Mouse (Mus musculus): ENCODE results near the gene St3gal6.
A peak's percentile ranks its signal among the peaks of the same experiment; 100 is the strongest.
"Not testable (repeated sequence)": the region's sequence is repeated elsewhere in the genome, so short reads cannot be mapped to it uniquely, and the experiment has no call there.

Gene St3gal6

GRCm38 (mm10) chr16:58476363-58476762 is 47.7 kb downstream of the St3gal6 start:
- DNase-seq (ENCODE audit: low spot score in 2 of 2) = no peak

GRCm38 (mm10) chr16:58475544-58476154 is 48.4 kb downstream of the St3gal6 start:
- DNase-seq (ENCODE audit: low spot score in 2 of 2) = no peak

- DNase-seq (ENCODE audit: low spot score in 2 of 2) = no peak
These were observed 49.2 kb downstream of the St3gal6 start for GRCm38 (mm10) chr16:58474875-58475274.

GRCm38 (mm10) chr16:58470841-58471240 is 53.2 kb downstream of the St3gal6 start:
- no peak for DNase-seq (ENCODE audit: low spot score in 2 of 2)

DNA sequence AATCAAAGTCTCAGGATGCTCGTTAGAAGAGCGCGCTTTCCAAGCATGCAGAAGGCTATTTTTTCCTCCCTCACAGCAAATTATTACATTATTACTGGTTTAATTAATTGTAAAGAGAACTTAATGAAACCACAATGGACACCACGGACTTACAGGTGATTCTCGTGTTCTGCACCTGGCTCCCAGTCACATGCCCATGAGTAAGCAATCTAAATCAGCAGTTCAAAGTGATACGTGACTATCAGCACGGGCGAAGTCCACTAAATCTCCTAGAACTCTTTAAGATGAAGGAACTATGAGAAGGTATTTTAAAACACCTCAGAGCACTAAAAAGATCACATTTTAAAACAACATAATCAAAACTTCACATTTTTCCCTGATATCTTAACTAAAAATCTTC is 54.0 kb downstream of the St3gal6 start:
- DNase-seq (ENCODE audit: low spot score in 2 of 2) = no peak

GRCm38 (mm10) chr16:58465412-58465811 is 58.6 kb downstream of the St3gal6 start:
- DNase-seq (ENCODE audit: low spot score in 2 of 2) = no peak

GRCm38 (mm10) chr16:58464051-58464450 is 60.0 kb downstream of the St3gal6 start:
- no peak for DNase-seq (ENCODE audit: low spot score in 2 of 2)

- no peak for DNase-seq (ENCODE audit: low spot score in 2 of 2)
These were observed 61.5 kb downstream of the St3gal6 start for GRCm38 (mm10) chr16:58462519-58462918.

DNA sequence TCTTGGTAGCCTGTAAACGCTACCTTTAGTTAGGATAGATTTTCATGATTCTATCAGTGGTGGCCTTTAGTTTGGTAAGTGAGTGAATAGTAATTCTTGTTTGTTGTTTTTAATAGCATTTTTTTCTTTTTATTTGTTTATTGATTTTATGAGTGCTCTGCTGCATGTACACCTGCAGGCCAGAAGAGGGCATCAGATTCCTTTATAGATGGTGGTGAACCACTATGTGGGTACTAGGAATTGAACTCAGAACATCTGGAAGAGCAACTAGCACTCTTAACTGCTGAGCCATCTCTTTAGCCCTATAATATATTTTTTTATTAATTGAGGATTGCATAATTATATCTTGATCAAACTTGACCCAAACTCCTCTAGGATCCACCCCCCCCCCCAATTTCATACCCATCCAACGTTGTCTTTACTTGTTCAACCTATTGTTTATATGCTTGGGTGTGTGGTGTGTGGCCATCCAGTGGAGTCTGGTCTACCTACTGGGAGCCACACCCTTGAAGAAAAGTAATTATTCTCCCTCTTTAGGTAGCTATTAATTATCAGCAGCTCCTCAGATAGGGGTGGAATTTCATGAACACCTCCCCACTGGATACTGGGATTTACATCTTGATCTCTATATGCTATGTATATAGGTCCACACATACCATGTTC is 62.1 kb downstream of the St3gal6 start:
- no peak for DNase-seq (ENCODE audit: low spot score in 2 of 2)

DNA sequence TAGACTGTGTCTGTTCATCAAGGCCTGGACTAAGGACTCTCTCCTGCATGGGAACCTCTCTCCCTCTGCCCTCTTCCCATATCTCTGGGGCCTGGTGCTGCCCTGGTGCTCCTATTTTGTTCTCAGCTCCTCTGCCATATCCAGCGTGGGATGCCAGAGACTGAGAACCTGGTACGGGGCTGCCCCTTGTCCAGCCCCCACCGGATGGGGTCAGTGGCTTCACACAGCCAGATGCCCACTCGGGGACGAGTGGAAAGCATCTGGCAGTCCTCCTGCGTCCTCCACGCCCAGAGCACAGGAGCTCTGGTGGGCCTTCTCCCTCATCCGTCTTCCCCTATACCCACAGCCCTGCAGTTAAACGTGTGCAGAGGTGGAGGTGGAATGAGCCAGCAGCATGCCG is 63.7 kb downstream of the St3gal6 start:
- DNase-seq (ENCODE audit: low spot score in 2 of 2) = no peak

- not testable (repeated sequence) for DNase-seq (ENCODE audit: low spot score in 2 of 2)
These were observed 64.1 kb downstream of the St3gal6 start for GRCm38 (mm10) chr16:58459966-58460365.

DNA sequence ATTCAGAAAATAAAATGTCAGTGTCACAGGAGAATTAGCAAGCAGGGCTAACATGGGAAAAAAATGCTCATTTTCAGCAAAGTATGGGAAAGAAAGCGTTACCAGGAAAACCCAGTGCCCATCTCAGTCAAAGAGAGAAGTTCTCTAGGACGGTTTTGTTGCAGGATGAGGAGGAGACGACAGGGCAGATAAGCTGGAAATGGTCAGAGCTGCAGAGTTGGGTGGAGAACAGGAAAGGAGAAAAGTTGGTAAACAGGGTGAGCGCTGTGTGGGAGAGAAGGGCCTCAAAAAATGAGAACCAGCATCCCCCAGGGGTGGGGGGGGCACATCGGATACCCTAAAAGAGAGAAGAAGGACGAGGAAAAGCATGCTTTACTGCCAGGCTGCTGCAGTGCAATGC is 67.1 kb downstream of the St3gal6 start:
- DNase-seq (ENCODE audit: low spot score in 2 of 2) = no peak

GRCm38 (mm10) chr16:58456445-58456844 is 67.6 kb downstream of the St3gal6 start:
- DNase-seq (ENCODE audit: low spot score in 2 of 2) = no peak

GRCm38 (mm10) chr16:58455118-58455517 is 68.9 kb downstream of the St3gal6 start:
- no peak for DNase-seq (ENCODE audit: low spot score in 2 of 2)

DNA sequence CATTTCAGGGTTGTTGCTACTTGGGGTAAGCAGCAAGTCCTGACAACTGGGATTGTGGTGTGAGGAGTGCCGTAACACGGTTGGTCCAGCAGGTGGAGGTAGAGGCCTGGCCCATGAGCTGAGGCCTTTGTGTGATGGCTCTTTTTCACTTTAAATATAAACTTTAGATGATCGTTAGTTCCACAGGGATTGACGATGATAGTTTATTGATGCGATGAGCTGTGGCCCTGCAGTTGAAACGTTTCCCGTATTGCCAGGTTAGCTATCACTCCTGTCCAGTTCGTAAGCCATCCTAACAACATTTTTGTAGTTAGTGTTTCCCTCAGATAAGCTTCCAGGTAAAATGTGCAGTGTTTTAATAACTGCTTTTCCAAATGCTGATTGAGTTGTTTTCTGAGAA is 69.4 kb downstream of the St3gal6 start:
- DNase-seq (ENCODE audit: low spot score in 2 of 2) = peak; percentile 24 to 44

DNA sequence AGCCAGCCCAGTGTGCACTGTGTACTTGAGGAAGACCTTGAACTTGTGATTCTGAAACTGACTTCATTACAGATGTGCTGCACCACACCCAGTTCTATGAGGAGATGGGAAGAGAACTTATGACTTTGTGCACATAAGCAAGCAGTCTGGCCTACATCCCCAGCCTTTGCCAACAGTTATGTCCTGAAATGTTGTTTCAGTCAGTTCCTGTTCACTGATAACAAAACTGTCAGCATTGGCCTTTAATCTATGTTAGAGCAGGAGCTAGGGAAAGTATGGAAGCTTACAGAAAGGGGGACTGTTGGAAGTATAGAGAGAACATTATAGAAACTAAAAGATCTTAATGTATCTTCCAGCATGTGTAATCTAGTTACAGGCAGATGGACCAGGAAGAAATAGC is 70.2 kb downstream of the St3gal6 start:
- DNase-seq (ENCODE audit: low spot score in 2 of 2) = no peak

DNA sequence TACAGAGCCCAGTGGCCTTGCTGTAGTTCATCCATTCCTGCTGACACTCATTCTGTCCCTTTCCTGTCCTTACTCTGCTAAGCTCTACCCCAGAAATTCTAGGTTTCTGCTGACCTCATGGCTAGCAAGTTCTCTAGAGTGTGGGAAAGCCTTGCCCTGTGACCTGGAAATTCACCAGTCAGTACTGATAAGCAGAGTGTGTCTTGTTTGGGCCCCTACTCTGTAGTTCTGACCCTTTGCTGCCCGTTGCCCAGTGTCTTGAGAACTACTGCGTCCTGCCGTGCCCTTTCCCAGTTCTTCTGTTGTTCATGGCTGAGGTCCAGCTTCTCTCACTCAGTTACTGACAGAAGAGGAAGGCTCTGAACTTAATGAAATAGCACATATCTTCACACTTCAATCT is 70.9 kb downstream of the St3gal6 start:
- no peak for DNase-seq (ENCODE audit: low spot score in 2 of 2)

DNA sequence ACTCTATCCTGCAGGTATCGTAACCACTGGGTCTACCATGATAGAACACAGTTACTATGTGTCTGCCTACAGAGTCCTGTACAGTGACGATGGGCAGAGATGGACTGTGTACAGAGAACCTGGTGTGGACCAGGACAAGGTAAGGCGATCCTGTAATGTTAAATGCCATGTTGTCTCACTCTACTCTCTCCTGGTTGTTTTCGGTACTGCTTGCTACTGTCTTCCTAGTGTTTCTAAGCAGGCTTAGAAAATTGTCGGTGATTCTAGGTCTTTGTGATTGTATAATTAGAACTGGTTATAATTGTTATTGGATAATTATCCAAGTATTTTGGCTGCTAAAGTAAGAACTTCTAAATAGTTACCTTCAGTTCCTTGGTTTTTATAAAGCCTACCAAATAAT is 72.4 kb downstream of the St3gal6 start:
- no peak for DNase-seq (ENCODE audit: low spot score in 2 of 2)

DNA sequence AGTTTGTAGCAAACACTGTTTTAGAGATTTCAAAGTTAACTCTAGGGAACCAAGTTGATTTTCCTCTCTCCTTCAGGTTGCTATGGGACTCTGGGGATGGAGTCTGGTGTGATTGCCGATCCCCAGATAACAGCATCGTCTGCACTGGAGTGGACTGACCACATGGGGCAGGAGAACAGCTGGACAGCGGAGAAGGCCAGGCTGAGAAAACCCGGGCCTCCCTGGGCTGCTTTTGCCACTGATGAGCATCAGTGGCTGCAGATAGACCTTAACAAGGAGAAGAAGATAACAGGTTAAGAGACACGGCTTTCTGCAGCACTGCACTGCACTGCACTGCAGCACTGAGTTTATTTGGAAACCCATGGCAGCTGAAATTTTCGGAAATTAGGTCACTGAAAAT is 73.4 kb downstream of the St3gal6 start:
- no peak for DNase-seq (ENCODE audit: low spot score in 2 of 2)

DNA sequence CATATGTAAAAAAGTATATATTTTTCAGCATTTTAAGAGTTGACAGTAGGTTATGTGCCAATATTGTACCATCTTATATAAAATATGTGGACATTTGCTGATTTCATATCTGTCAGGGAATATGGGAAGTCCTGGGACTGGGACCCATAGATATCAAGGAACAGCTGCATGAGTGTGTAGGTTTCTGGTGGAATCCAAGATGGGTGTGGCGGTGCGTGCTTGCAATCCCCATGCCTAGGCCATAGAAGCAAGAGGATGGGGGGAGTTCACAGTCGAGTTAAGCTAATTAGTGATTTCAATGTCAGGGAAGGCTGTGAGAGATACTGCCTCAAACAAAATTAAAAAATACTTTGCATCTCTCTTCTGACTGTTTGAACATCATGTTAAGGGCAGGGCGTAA is 75.0 kb downstream of the St3gal6 start:
- no peak for DNase-seq (ENCODE audit: low spot score in 2 of 2)

GRCm38 (mm10) chr16:58446281-58447259 is 77.5 kb downstream of the St3gal6 start:
- DNase-seq (ENCODE audit: low spot score in 2 of 2) = no peak

DNA sequence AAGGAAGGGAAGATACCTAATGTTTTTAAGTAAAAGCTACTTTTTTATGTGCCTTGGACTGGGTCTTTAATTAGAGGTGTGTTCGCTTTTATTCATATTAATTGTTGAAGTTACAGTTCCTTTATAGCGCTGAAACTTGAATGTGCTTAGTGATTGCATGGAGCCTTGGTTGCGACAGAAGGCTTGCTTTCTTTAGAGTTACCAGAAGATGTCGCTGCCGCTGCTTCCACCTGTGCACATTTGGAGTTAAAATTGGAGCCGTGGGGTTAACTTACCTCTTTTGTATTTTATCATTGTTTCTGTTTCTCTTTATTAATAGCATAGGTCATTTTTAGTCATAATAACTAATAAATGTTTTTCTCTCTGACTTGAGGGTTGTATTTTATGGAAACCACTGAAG is 79.3 kb downstream of the St3gal6 start:
- no peak for DNase-seq (ENCODE audit: low spot score in 2 of 2)

DNA sequence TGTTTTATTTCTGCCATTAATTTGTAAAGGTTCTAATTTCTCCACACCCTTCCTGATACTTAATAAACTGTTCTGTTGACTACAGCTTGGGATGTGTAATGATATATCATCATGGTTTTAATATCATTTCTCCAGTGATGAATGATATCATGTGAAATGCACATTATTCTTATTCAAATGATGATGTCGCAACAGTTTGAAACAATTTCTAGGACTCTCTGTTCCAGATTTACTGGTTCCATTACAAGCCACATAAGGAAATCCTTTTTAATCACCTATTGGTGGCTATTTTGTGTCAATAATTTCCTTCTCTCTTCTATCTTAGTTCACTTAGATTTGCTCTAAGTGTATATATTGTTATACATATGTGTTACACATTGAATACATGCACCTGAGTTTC is 91.7 kb downstream of the St3gal6 start:
- DNase-seq (ENCODE audit: low spot score in 2 of 2) = no peak
